Mouse (Mus musculus) skeletal muscle tissue, postnatal 0 days (tissue): ENCODE results near the gene Rtl3. TPM values are rescaled to one million over a fixed set of nuclear protein-coding genes. Genes with fewer than 3 reads are reported as not detected.

ENCODE experiments used
- polyA plus RNA-seq: library from polyadenylated mRNA; unstranded; fragments of >200 nt; fragmentation: Nextera tagmentation; extraction: Ambion mirVana; gene quantifications from 2 replicates; pipeline ENCODE4 v1.2.1, GENCODE M21; 2015

Gene Rtl3
- polyA plus RNA-seq, result 50.5 and 54.3 TPM in 2 replicates

DNA sequence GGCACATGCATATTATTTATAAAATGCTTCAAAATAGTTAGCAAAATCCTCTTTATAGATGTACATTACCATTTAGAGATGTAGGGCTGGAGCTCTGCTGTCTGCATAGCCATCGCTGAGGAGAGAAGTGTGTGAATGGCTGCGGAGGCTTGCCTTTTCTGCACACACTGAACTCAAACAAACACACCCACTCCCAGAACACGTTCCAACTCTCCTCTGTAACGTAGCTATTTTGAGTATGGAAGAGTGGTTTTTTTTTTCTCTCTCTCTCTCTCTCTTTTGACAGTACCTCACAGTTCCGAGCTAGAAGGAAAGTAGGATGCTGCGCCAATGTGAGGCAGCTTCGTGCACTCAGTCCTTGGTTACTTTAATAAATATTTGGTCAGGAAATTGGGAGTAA lies at the start of gene Rtl3:
TSS of gene Rtl3 (minus strand) at position 236 of the 400 bp plus-strand sequence.

Other genes starting within 250 kb of the Rtl3 start
- 1.8 and 3.2 TPM in 2 replicates for gene Cysltr1, start 237.0 kb downstream of the Rtl3 start, polyA plus RNA-seq
- gene Lpar4, start 80.0 kb upstream of the Rtl3 start, polyA plus RNA-seq, result 25.4 and 27.8 TPM in 2 replicates
- gene P2ry10, start 247.8 kb upstream of the Rtl3 start, polyA plus RNA-seq, result 0.22 and 0.26 TPM in 2 replicates